Mouse (Mus musculus) limb, embryonic 10.5 days (tissue): ENCODE data around the gene Frmd4b. TPM values are rescaled to one million over a fixed set of nuclear protein-coding genes. Genes with fewer than 3 reads are reported as not detected.

Source experiments
- DNase-seq: peaks from one replicate; pipeline ENCODE4 v3.0.0-alpha.2; 2017; ENCODE audit warnings: low spot score
- H3K27ac ChIP-seq: fragments of 300-500 bp; sonication (generic); 2 replicates; pipeline ENCODE4 v1.5.1; 2016; ENCODE audit warnings: mild to moderate bottlenecking
- H3K27me3 ChIP-seq: fragments of 300-500 bp; sonication (generic); 2 replicates; pipeline ENCODE4 v1.6.1; 2016; ENCODE audit warnings: low read depth, mild to moderate bottlenecking; ENCODE audit not compliant: poor library complexity, severe bottlenecking
- H3K36me3 ChIP-seq: fragments of 300-500 bp; sonication (generic); 2 replicates; pipeline ENCODE4 v1.6.1; 2016; ENCODE audit warnings: mild to moderate bottlenecking, moderate library complexity
- H3K4me1 ChIP-seq: fragments of 300-500 bp; sonication (generic); 2 replicates; pipeline ENCODE4 v1.6.1; 2016
- H3K4me3 ChIP-seq: fragments of 300-500 bp; sonication (generic); 2 replicates; pipeline ENCODE4 v1.5.1; 2016; ENCODE audit warnings: mild to moderate bottlenecking, moderate library complexity
- H3K9me3 ChIP-seq: fragments of 300-500 bp; sonication (generic); replicated peaks from 2 replicates; pipeline ENCODE4 v1.6.1; 2016; ENCODE audit warnings: mild to moderate bottlenecking
- WGBS: fragments of 180-500 bp; shearing (Covaris S2); methylation state at CpG from one replicate; pipeline ENCODE4 v1.1.7; 2016; 5-methylcytosine and 5-hydroxymethylcytosine counted together
- polyA plus RNA-seq: library from polyadenylated mRNA; unstranded; fragments of >200 nt; fragmentation: Nextera tagmentation; extraction: Ambion mirVana; gene quantifications from 2 replicates; pipeline ENCODE4 v1.2.1, GENCODE M21; 2016

Gene Frmd4b
- polyA plus RNA-seq, 1 experiment from 2014 or later: 14.8 TPM

GRCm38 (mm10) chr6:97353371-97353770 is 264.0 kb downstream of the Frmd4b start:
- Histone ChIP-seq H3K9me3 (no peaks in the 10 kb centered on the region), H3K27ac (no peak overlapping the region), H3K36me3 (no peaks in the 10 kb centered on the region), H3K4me3 (peak overlapping the region; percentile 37), H3K27me3 (peaks cover 8% of the 10 kb centered on the region), H3K4me1 (peaks cover 54% of the 10 kb centered on the region)
- no peak for DNase-seq
- WGBS: 50% methylated on average over 6 of the region's 6 CpGs

- Histone ChIP-seq H3K9me3 (no peaks in the 10 kb centered on the region), H3K4me1 (peaks cover 54% of the 10 kb centered on the region), H3K27ac (no peak overlapping the region), H3K27me3 (peaks cover 8% of the 10 kb centered on the region), H3K4me3 (no peak overlapping the region), H3K36me3 (no peaks in the 10 kb centered on the region)
- DNase-seq: no peak
- WGBS: 53% methylated on average over 10 of the region's 10 CpGs
Measured at GRCm38 (mm10) chr6:97352505-97353154, 264.7 kb downstream of the Frmd4b start.

DNA sequence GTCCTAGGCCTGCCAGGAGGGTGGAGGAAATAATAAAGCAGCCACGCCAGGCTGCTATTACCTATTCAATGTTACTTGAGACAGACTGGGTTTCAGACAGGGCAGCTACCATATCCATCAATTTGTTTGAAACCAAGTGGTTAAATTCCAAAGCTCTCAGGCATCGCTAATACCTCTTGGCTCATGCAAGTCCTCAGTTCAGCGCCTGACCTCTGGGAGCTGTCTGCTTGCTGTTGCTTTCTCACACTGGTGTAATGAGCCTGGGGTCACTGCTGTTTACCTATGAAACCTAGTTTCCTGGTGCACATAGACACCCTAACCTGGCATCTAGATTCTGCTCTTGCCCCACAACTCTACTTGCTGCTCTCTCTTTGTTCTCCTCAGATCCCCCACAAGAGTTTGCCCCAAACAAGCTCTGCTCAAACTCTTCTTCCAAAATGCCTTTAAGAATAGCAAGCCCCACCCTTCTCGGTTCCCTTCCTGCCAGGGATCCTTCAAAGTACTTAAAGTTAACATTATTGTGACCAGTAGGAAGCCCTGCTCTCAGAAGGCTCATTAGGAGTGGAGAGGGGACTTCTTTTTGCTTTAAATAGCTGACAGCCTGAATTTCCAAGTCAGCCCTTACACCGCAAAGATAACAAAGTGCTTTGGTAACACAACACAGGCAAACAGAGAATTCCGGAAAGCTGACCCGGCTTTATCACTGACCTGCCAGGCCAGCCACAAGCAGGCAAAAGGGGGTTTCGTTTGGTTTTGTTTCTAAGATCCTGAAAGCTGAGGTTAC is 267.8 kb downstream of the Frmd4b start:
- Histone ChIP-seq H3K9me3 (no peaks in the 10 kb centered on the region), H3K27ac (peak overlapping the region; percentile 70), H3K4me1 (peaks cover 51% of the 10 kb centered on the region), H3K27me3 (no peaks in the 10 kb centered on the region), H3K4me3 (no peak overlapping the region), H3K36me3 (no peaks in the 10 kb centered on the region)
- WGBS: 18% methylated on average over 8 of the region's 8 CpGs
- no peak for DNase-seq

DNA sequence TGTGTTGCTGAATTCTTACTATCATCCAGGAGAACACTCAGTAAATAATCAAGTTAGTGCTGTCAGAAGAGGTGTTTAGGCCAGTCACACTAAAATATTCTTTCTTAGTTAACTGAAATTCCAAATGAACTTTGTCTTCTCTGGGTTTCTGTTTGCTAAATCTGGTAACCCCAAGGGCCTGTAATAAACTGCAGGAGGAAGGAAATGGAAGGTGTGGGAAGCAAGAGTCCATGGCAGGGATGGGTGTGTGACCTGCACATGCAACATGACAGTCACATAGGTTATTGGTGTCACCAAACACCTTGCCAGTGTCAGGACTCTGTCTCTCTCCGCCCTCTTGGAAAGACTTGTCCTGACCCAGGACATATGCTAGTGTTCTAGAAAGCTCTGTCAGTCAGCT is 270.4 kb downstream of the Frmd4b start:
- WGBS: 71% methylated on average over 1 of the region's 1 CpGs
- DNase-seq: no peak
- Histone ChIP-seq H3K36me3 (no peaks in the 10 kb centered on the region), H3K9me3 (no peaks in the 10 kb centered on the region), H3K4me3 (no peak overlapping the region), H3K27me3 (no peaks in the 10 kb centered on the region), H3K27ac (no peak overlapping the region), H3K4me1 (peaks cover 31% of the 10 kb centered on the region)

DNA sequence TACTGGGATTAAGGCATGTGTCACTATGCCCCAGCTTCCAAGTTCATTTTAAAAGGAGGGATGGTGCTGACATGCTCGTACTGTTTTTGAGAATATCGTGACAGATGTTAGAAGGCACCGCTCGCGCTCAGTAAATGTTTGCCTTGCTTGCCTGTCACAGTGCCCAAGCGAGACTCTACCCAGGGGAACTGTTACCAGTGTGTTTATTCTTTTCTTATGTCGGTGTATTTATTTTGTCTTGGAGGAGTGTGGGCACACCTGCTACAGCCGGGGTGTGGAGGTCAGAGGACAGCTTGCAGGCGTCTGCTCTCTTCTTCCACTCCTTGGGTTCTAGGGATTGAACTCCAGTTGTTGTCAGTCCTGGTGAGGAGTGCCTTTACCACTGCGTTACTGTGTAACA is 270.8 kb downstream of the Frmd4b start:
- Histone ChIP-seq H3K36me3 (no peaks in the 10 kb centered on the region), H3K4me3 (no peak overlapping the region), H3K27ac (no peak overlapping the region), H3K4me1 (peaks cover 27% of the 10 kb centered on the region), H3K27me3 (no peaks in the 10 kb centered on the region), H3K9me3 (no peaks in the 10 kb centered on the region)
- 76% methylated on average over 10 of the region's 10 CpGs for WGBS
- no peak for DNase-seq

GRCm38 (mm10) chr6:97345921-97346320 is 271.4 kb downstream of the Frmd4b start:
- no peak for DNase-seq
- Histone ChIP-seq H3K27ac (no peak overlapping the region), H3K36me3 (no peaks in the 10 kb centered on the region), H3K4me1 (peaks cover 24% of the 10 kb centered on the region), H3K27me3 (no peaks in the 10 kb centered on the region), H3K4me3 (no peak overlapping the region), H3K9me3 (no peaks in the 10 kb centered on the region)
- WGBS: 92% methylated on average over 2 of the region's 2 CpGs

DNA sequence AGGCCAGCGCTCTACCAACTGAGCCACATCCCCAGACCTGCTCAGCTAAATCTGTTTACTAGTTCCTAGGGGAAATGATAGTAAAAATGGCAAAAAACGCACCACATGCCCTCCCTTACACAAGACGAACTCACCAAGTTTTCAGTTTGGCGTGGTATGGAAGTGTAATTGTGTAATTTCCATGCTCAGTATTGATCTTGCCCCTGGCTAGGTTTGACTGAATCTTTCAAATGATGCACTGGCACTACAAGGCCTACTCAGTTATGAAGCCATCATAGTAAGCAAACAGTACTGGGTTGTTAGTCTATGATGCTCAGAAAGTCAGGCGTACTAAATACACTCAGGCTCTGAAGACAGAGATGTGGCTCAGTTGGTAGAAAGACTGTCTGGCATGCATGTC is 275.2 kb downstream of the Frmd4b start:
- Histone ChIP-seq H3K27me3 (no peaks in the 10 kb centered on the region), H3K4me1 (peaks cover 16% of the 10 kb centered on the region; the same call in 1 of the 2 replicates), H3K36me3 (no peaks in the 10 kb centered on the region), H3K27ac (no peak overlapping the region), H3K9me3 (no peaks in the 10 kb centered on the region), H3K4me3 (no peak overlapping the region)
- DNase-seq: no peak
- WGBS: 90% methylated on average over 5 of the region's 5 CpGs

DNA sequence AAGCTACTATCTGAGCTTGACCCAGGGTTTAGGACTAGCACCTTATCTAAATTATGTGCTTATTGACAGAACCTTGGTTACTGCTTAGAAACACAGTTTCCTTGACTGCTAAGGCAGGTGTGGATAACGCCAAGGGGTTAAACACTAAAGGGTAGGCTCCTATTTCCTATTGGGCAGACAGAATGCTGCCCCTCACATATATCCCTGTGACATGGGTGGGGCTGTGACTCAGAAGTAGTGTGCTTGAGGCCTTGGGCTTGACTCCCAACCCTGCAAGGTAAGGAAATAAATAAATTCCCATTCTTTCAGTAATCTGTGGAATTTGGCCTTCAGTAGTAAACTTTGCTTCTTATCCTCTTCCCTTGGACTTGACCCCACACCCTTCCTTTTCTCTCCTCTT is 275.7 kb downstream of the Frmd4b start:
- H3K4me3 ChIP-seq: no peak overlapping the region
- H3K36me3 ChIP-seq: no peaks in the 10 kb centered on the region
- no peak for DNase-seq
- 86% methylated on average over 1 of the region's 1 CpGs for WGBS
- H3K27ac ChIP-seq: no peak overlapping the region
- H3K27me3 ChIP-seq: no peaks in the 10 kb centered on the region
- peaks cover 14% of the 10 kb centered on the region; the same call in 1 of the 2 replicates for H3K4me1 ChIP-seq
- H3K9me3 ChIP-seq: no peaks in the 10 kb centered on the region

DNA sequence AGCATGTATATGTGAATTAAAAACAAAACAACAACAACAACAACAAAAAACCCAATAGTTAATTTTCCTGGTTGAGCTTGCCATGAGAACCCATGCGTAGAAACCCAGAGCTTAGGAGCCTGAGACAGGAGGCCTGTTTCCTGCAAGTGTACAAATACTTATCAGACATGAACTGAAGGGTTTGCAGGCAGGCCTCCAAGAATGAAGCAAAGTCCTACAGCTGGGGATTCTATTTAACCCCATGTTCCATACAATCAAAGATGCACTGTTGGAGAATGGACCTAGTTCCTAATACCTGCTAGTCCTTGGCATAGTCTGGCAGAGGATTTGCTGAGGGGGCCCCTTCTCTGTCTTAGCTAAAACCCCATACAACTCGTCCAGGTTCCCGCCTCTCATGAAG is 276.2 kb downstream of the Frmd4b start:
- Histone ChIP-seq H3K9me3 (no peaks in the 10 kb centered on the region), H3K27ac (no peak overlapping the region), H3K4me3 (no peak overlapping the region), H3K36me3 (no peaks in the 10 kb centered on the region), H3K27me3 (no peaks in the 10 kb centered on the region), H3K4me1 (peaks cover 12% of the 10 kb centered on the region; the same call in 1 of the 2 replicates)
- WGBS: 82% methylated on average over 3 of the region's 3 CpGs
- DNase-seq: no peak

DNA sequence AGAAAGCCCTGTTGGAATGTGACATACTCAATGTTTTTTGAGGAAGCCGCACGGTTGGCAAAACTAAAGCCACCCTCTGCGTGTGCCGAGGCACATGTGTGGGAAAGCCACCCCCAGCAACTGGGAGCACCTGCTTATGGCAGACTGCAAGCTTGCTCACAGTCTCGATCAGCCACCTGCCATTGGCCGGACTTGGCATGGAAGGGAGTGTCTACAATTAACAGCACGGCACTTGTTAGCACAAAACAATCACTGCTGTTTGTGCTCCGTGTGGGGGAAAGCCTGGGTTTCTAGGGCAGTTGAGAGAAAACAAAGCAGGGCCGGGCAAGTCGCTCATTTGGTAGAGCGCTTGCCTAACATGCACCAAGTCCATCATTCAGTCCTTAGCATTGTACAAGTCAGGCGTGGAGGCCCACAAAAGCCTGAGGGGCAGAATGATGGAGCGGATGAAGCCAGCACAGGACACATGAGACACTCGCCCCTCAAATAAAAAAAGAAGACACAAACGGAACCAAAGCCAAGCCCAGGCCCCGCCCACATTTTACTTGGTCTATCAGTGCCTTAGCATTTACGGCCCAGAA is 277.0 kb downstream of the Frmd4b start:
- DNase-seq: no peak
- H3K36me3 ChIP-seq: no peaks in the 10 kb centered on the region
- peaks cover 12% of the 10 kb centered on the region; the same call in 1 of the 2 replicates for H3K4me1 ChIP-seq
- no peak overlapping the region for H3K27ac ChIP-seq
- H3K9me3 ChIP-seq: no peaks in the 10 kb centered on the region
- H3K27me3 ChIP-seq: no peaks in the 10 kb centered on the region
- WGBS: 90% methylated on average over 17 of the region's 17 CpGs
- no peak overlapping the region for H3K4me3 ChIP-seq

- Histone ChIP-seq H3K27me3 (no peaks in the 10 kb centered on the region), H3K4me3 (no peak overlapping the region), H3K36me3 (no peaks in the 10 kb centered on the region), H3K4me1 (peaks cover 12% of the 10 kb centered on the region; the same call in 1 of the 2 replicates), H3K9me3 (no peaks in the 10 kb centered on the region), H3K27ac (no peak overlapping the region; the same call in 1 of the 2 replicates)
- 34% methylated on average over 5 of the region's 5 CpGs for WGBS
- DNase-seq: no peak
Measured at GRCm38 (mm10) chr6:97339271-97339681, 278.1 kb downstream of the Frmd4b start.

GRCm38 (mm10) chr6:97338843-97339242 is 278.5 kb downstream of the Frmd4b start:
- DNase-seq: no peak
- Histone ChIP-seq H3K4me1 (peaks cover 12% of the 10 kb centered on the region; the same call in 1 of the 2 replicates), H3K36me3 (no peaks in the 10 kb centered on the region), H3K27me3 (no peaks in the 10 kb centered on the region), H3K9me3 (no peaks in the 10 kb centered on the region), H3K27ac (no peak overlapping the region), H3K4me3 (no peak overlapping the region)
- 70% methylated on average over 4 of the region's 4 CpGs for WGBS

GRCm38 (mm10) chr6:97333323-97333722 is 284.0 kb downstream of the Frmd4b start:
- no peaks in the 10 kb centered on the region for H3K36me3 ChIP-seq
- no peaks in the 10 kb centered on the region for H3K4me1 ChIP-seq
- WGBS: 92% methylated on average over 3 of the region's 3 CpGs

More at GRCm38 (mm10) chr6:97333323-97333722, 284.0 kb downstream of the Frmd4b start:
- Histone ChIP-seq H3K27ac (no peak overlapping the region), H3K4me3 (no peak overlapping the region), H3K9me3 (no peaks in the 10 kb centered on the region), H3K27me3 (no peaks in the 10 kb centered on the region)
- DNase-seq: no peak
